Mouse (Mus musculus): ENCODE results near the gene Vdac2. TPM values are rescaled to one million over a fixed set of nuclear protein-coding genes. Genes with fewer than 3 reads are reported as not detected.

Vdac2 gene
- polyA plus RNA-seq, 2 experiments, result 146 to 226 TPM

DNA sequence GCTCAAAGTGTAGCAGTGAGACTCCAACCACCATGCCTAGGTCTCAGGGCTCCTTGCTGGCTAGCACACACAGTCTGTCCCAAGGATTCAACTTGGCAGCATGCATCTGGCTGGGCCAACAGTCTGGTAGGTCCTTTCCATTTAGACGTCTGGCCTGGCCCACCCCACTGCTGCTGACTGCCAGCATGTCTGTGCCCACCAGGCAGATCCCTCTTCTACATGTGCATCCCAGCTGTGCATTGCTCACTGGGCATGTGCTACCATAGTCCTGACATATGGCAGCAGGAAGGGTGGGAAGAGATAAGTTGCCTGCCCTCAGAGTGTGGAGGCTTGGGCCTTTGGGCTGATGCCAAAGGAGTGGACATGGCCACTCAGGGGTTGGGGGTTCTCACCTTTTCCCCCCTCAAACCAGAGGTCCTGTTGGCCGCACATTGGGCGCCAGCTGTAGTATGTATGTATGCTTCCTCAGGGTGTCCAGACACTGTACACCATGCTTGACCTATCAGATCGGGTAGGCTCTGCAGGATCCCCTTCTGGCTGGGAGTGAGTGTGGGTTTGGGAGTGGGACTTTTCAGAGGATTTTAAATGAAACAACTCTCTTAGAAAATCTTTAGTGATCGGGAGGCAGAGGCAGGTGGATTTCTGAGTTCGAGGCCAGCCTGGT is 22.4 kb upstream of the Vdac2 start:
- Histone ChIP-seq H3K27me3 (ENCODE audit: control insufficient read depth, insufficient read depth, low read length) (no peaks in the 10 kb centered on the region), H3K27ac (replicated peaks; ENCODE audit: low read depth, low read length) (no peak overlapping the region), H3K9ac (ENCODE audit: low read depth, low read length, severe bottlenecking) (no peak overlapping the region), H3K4me1 (ENCODE audit: control insufficient read depth, insufficient read depth, low read length) (no peaks in the 10 kb centered on the region), H3K4me2 (replicated peaks; ENCODE audit: low read depth, low read length, severe bottlenecking) (no peak overlapping the region), H3K36me3 (ENCODE audit: control insufficient read depth, insufficient read depth, low read length) (peaks cover 10% of the 10 kb centered on the region; the same call in 1 of the 2 replicates), H3K9me3 (ENCODE audit: control insufficient read depth, low read length) (no peaks in the 10 kb centered on the region), H3K4me3 (replicated peaks; ENCODE audit: low read length) (no peak overlapping the region)
- ATAC-seq (ENCODE audit: low FRiP score, low read depth) (no peak), DNase-seq (ENCODE audit: low spot score) (no peak)
- no peak for TF ChIP-seq POLR2A (IDR thresholded peaks at IDR 0.05; ENCODE audit: borderline replicate concordance, extremely low read depth, insufficient read depth, insufficient read length)
- WGBS, result 88% methylated on average over 6 of the region's 6 CpGs

DNA sequence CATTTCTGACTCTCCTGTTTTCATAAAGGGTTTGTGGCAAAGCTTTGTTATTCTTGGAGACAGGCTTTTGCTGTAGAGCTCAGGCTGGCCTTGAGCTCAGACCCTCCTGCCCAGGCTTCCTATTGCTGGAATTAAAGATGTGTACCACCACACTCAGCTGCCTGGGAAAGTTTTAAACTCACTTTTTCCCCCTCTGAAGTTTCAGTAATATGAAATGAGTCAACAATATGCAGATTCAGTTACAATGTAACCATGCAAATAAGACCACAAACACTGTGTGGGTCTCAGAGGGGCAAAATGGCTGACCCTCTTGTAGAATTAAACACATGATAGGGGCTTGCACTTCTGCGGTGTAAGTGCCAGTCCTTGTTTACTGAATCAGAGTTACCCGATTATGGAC is 18.8 kb upstream of the Vdac2 start:
- Histone ChIP-seq H3K4me3 (replicated peaks; ENCODE audit: low read length) (no peak overlapping the region), H3K36me3 (ENCODE audit: control insufficient read depth, insufficient read depth, low read length) (no peaks in the 10 kb centered on the region), H3K4me2 (replicated peaks; ENCODE audit: low read depth, low read length, severe bottlenecking) (no peak overlapping the region), H3K4me1 (ENCODE audit: control insufficient read depth, insufficient read depth, low read length) (no peaks in the 10 kb centered on the region), H3K9me3 (ENCODE audit: control insufficient read depth, low read length) (no peaks in the 10 kb centered on the region), H3K27me3 (ENCODE audit: control insufficient read depth, insufficient read depth, low read length) (no peaks in the 10 kb centered on the region), H3K9ac (ENCODE audit: low read depth, low read length, severe bottlenecking) (no peak overlapping the region), H3K27ac (replicated peaks; ENCODE audit: low read depth, low read length) (no peak overlapping the region)
- DNase-seq (ENCODE audit: low spot score), result no peak
- 79% methylated on average over 2 of the region's 2 CpGs for WGBS
- no peak for ATAC-seq (ENCODE audit: low FRiP score, low read depth)
- no peak for TF ChIP-seq POLR2A (IDR thresholded peaks at IDR 0.05; ENCODE audit: borderline replicate concordance, extremely low read depth, insufficient read depth, insufficient read length)

DNA sequence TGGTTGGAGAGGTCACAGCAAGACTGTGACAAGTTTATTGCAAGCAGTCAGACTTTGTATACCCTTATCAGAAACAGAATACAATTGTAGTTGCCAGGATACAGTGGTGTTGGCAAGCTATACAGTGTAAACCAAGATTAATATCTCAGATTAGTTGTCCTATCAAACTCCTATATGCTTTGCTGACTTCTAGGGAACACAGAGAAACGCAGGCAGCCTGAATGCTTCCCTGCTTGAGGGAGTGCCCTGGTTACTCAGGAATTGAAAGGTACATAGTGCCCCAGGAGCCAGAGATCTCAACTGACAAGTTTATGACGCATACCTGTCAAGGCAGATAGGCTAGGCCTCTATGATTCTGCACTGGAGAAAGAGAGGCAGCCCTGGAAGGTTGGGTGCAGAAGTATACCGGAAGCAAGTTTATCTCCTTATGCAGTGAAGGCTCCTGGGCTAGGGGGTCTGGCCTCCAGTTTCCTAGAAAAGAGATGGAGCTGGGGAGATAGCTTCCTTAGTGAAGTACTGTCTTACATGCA is 18.3 kb upstream of the Vdac2 start:
- H3K27me3 ChIP-seq (ENCODE audit: control insufficient read depth, insufficient read depth, low read length), result no peaks in the 10 kb centered on the region
- ATAC-seq (ENCODE audit: low FRiP score, low read depth), result no peak
- no peak for TF ChIP-seq POLR2A (IDR thresholded peaks at IDR 0.05; ENCODE audit: borderline replicate concordance, extremely low read depth, insufficient read depth, insufficient read length)
- no peak overlapping the region for H3K4me2 ChIP-seq (replicated peaks; ENCODE audit: low read depth, low read length, severe bottlenecking)
- H3K9ac ChIP-seq (ENCODE audit: low read depth, low read length, severe bottlenecking), result no peak overlapping the region
- DNase-seq (ENCODE audit: low spot score), result no peak
- H3K9me3 ChIP-seq (ENCODE audit: control insufficient read depth, low read length), result no peaks in the 10 kb centered on the region
- no peak overlapping the region for H3K4me3 ChIP-seq (replicated peaks; ENCODE audit: low read length)
- no peaks in the 10 kb centered on the region for H3K4me1 ChIP-seq (ENCODE audit: control insufficient read depth, insufficient read depth, low read length)
- H3K27ac ChIP-seq (replicated peaks; ENCODE audit: low read depth, low read length), result no peak overlapping the region
- no peaks in the 10 kb centered on the region for H3K36me3 ChIP-seq (ENCODE audit: control insufficient read depth, insufficient read depth, low read length)
- WGBS, result 76% methylated on average over 3 of the region's 3 CpGs

DNA sequence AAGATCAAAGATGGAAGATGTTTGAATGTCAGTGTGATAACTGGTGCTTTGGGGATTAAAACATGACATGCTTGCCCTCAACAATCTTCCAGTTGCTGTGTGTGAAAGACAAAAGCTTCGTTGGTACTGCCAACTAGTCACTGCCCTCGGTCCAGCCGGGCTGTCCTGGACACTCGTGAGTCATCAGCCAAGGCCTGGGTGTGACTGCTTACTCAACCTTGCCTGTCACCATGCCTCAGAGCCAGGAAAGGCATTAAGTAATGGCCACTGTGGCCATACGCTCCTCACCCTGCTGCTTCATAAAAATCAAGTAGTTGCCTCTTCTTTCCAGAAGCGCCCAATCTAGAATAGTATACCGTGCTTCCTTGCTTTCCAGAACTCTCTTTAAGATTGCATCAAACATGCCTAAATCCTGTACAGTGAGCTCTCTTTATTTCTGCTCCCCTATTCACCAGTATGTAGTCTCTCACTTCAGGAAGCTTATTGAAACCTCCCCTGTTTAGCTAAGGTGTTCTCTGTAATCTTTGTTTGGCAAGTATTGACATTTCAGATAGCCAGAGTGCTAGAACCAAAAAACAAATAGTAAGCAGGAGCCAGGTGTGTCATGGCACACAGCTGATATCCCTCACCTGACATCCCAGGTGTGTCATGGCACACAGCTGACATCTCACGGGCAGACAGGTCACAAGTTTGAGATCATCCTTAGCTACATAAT is 16.7 kb upstream of the Vdac2 start:
- H3K9ac ChIP-seq (ENCODE audit: low read depth, low read length, severe bottlenecking), result no peak overlapping the region
- H3K9me3 ChIP-seq (ENCODE audit: control insufficient read depth, low read length), result no peaks in the 10 kb centered on the region
- TF ChIP-seq POLR2A (IDR thresholded peaks at IDR 0.05; ENCODE audit: borderline replicate concordance, extremely low read depth, insufficient read depth, insufficient read length), result no peak
- no peak overlapping the region for H3K4me3 ChIP-seq (replicated peaks; ENCODE audit: low read length)
- no peak overlapping the region for H3K27ac ChIP-seq (replicated peaks; ENCODE audit: low read depth, low read length)
- H3K27me3 ChIP-seq (ENCODE audit: control insufficient read depth, insufficient read depth, low read length), result no peaks in the 10 kb centered on the region
- H3K4me1 ChIP-seq (ENCODE audit: control insufficient read depth, insufficient read depth, low read length), result no peaks in the 10 kb centered on the region
- no peaks in the 10 kb centered on the region for H3K36me3 ChIP-seq (ENCODE audit: control insufficient read depth, insufficient read depth, low read length)
- 82% methylated on average over 8 of the region's 8 CpGs for WGBS
- no peak overlapping the region for H3K4me2 ChIP-seq (replicated peaks; ENCODE audit: low read depth, low read length, severe bottlenecking)
- DNase-seq (ENCODE audit: low spot score) (no peak), ATAC-seq (ENCODE audit: low FRiP score, low read depth) (no peak)

DNA sequence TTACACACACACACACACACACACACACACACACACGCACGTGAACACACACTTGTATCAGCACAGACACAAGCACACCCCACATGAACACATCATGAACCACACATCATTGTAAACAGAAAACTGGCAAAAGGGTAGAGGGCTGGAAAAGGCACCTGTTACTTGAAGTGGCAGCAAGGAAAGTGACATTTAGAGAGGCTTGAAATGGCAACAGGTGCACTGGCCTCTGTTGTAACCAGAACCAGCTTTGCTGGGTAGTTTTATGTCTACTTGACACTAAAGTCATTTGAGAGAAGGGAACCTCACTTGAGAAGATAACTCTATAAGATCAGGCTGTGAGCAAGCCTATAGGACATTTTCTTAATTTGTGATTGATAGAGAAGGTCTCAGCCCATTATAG is 15.6 kb upstream of the Vdac2 start:
- Histone ChIP-seq H3K27me3 (ENCODE audit: control insufficient read depth, insufficient read depth, low read length) (no peaks in the 10 kb centered on the region), H3K27ac (replicated peaks; ENCODE audit: low read depth, low read length) (no peak overlapping the region), H3K4me3 (replicated peaks; ENCODE audit: low read length) (no peak overlapping the region), H3K4me1 (ENCODE audit: control insufficient read depth, insufficient read depth, low read length) (no peaks in the 10 kb centered on the region), H3K9ac (ENCODE audit: low read depth, low read length, severe bottlenecking) (no peak overlapping the region), H3K4me2 (replicated peaks; ENCODE audit: low read depth, low read length, severe bottlenecking) (no peak overlapping the region), H3K9me3 (ENCODE audit: control insufficient read depth, low read length) (no peaks in the 10 kb centered on the region), H3K36me3 (ENCODE audit: control insufficient read depth, insufficient read depth, low read length) (no peaks in the 10 kb centered on the region)
- WGBS, result 82% methylated on average over 2 of the region's 2 CpGs
- no peak for ATAC-seq (ENCODE audit: low FRiP score, low read depth)
- no peak for TF ChIP-seq POLR2A (IDR thresholded peaks at IDR 0.05; ENCODE audit: borderline replicate concordance, extremely low read depth, insufficient read depth, insufficient read length)
- DNase-seq (ENCODE audit: low spot score), result no peak

Data from limb, embryonic 14.5 days (tissue).